Mouse (Mus musculus) B cell, adult 67 days (primary cell): Measurements from ENCODE around the gene Nap1l2. TPM values are rescaled to one million over a fixed set of nuclear protein-coding genes. Genes with fewer than 3 reads are reported as not detected.

Source experiments
- total RNA-seq, 2 experiments: library from RNA; stranded (reverse); gene quantifications; 4 replicates each; pipeline ENCODE4 v1.2.4; 2023

Gene Nap1l2
- not detected for total RNA-seq

DNA sequence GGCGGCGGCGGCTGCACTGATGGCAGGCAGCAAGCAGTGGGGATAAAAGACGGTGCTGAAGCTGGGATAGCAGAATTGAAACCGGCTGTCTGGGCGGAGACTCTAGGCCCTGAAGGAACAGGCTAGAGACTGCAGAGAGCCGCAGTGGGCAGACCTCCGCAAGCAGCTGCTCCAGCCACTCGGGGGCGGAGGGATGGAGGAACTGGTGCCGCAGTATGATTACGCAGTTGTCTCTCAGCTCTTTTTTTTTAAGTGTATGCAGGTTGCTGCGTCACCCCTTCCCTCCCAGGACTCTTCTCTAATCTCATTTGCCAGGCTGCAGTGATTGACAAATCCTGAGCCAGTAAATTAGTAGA lies at the start of gene Nap1l2:
TSS of gene Nap1l2 (minus strand) at position 210 of the 356 bp plus-strand sequence.

Other genes with a start within 250 kb of the Nap1l2 start
- gene Cdx4, start 134.8 kb upstream of the Nap1l2 start, total RNA-seq = not detected
- 1 to 10 TPM; 1.6 to 2.6 TPM for gene Chic1, start 169.8 kb upstream of the Nap1l2 start, total RNA-seq
- gene Tsx, start 227.8 kb upstream of the Nap1l2 start, total RNA-seq = not detected
- gene Gm26992, start 235.4 kb upstream of the Nap1l2 start, total RNA-seq = not detected